ENCODE assay signal across 13 mouse cellular contexts in the genomic region with DNA sequence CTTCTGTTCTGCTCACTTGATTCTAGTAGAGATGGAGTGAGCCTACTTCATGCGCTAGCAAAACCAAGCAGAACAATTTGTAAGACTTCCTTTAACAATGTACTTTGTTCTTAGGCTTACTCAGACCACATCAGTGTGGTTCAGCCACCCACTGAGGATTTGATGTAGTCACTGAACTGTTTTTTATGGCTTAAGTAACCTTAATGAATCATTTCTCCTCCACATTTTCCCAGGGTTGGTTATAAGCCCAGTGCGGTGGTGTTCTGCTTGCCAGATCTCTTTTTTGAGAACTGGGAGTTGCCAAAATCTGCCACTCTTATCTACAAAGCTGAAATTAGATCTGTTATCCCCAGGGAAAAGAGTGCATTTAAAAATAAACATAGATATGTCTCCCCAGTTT. TPM values are rescaled to one million over a fixed set of nuclear protein-coding genes. Genes with fewer than 3 reads are reported as not detected.
DNase-seq lines count a peak whose midpoint lies in the region; ATAC-seq and TF ChIP-seq lines count a peak whose summit lies in the region.
"Had no signal": no experiment of that assay in that cellular context is flagged by ENCODE, and none has a peak within 500 bp of the region (broad histone marks: within the 10 kb centered on the region; RNA-seq: fewer than 3 reads in every experiment).

No protein-coding gene starts in this region.

- no peak for TF ChIP-seq CTCF in gastrocnemius, adult 2 months (IDR thresholded peaks at IDR 0.05)

- no peaks in the 10 kb centered on the region for H3K9me3 ChIP-seq in forebrain, embryonic 14.5 days (replicated peaks; ENCODE audit: control insufficient read depth, low read length)
- H3K9me3 ChIP-seq: liver, embryonic 12.5 days had no signal

- H3K27me3 ChIP-seq in forebrain, embryonic 14.5 days (replicated peaks; ENCODE audit: control insufficient read depth, insufficient read depth, low read length), result no peaks in the 10 kb centered on the region
- H3K27me3 ChIP-seq: liver, embryonic 12.5 days had no signal

- no peak overlapping the region for H3K4me2 ChIP-seq in forebrain, embryonic 14.5 days (ENCODE audit: low read length)
- H3K4me2 ChIP-seq: liver, embryonic 12.5 days had no signal

- H3K9ac ChIP-seq in forebrain, embryonic 14.5 days (ENCODE audit: low read length), result no peak overlapping the region
- H3K9ac ChIP-seq: liver, embryonic 12.5 days had no signal

- H3K4me1 ChIP-seq in forebrain, embryonic 14.5 days (ENCODE audit: control insufficient read depth, insufficient read depth, low read length), result no peaks in the 10 kb centered on the region
- H3K4me1 ChIP-seq: liver, embryonic 12.5 days had no signal

- 85% methylated on average over 2 of the region's 2 CpGs for WGBS in forebrain, embryonic 14.5 days

- H3K36me3 ChIP-seq in forebrain, embryonic 14.5 days (ENCODE audit: control insufficient read depth, insufficient read depth, low read length), result peaks cover 70% of the 10 kb centered on the region

- H3K27ac ChIP-seq in gastrocnemius, adult 2 months, result 0 out of 2 replicates have a peak overlapping the region, but pooled peaks have one; percentile 3
- no peak overlapping the region for H3K27ac ChIP-seq in forebrain, embryonic 14.5 days (ENCODE audit: low read depth, low read length)
- H3K27ac ChIP-seq: liver, embryonic 12.5 days had no signal

- no peak for DNase-seq in gastrocnemius, adult 2 months
- no peak for DNase-seq in gastrocnemius, adult 8-10 months (ENCODE audit: low spot score in 2 of 2)
- DNase-seq in layer of hippocampus, adult 9-11 months, result peak; percentile 39
- no peak for DNase-seq in layer of hippocampus, postnatal 10 days (ENCODE audit: low spot score in 2 of 2)
- DNase-seq in Muller cell, postnatal 12 days (ENCODE audit: inconsistent ontology term), result peak; percentile 66
- peak; percentile 34 for DNase-seq in gonadal fat pad, adult 2 months (ENCODE audit: low read depth)
- no peak for DNase-seq in spleen, postnatal 10 days (ENCODE audit: low spot score in 2 of 2)
- DNase-seq in forebrain, embryonic 14.5 days (ENCODE audit: low spot score), result no peak
- DNase-seq: gastrocnemius, postnatal 36 days had no signal

- no peak overlapping the region for H3K4me3 ChIP-seq in gastrocnemius, adult 2 months
- H3K4me3 ChIP-seq in forebrain, embryonic 14.5 days (ENCODE audit: low read depth, low read length), result no peak overlapping the region
- H3K4me3 ChIP-seq: erythroblast, embryonic 14.5 days; liver, embryonic 12.5 days had no signal

- intact Hi-C loops in gastrocnemius, adult 2 months (cut with DNase I), result loop anchor here (10.0 kb wide), 1 partner anchor 159 kb away; no protein-coding TSS in a partner anchor

- no peak for ATAC-seq in forebrain, embryonic 14.5 days
- ATAC-seq: liver, embryonic 12.5 days had no signal

RNA-seq across cellular contexts. Expression of gene Blmh, which starts 28.9 kb away (rescaled TPM):
- 10 to 100 TPM; 27.2 to 35.2 TPM for total RNA-seq in gastrocnemius, adult 2 months (2021)
- total RNA-seq in gastrocnemius, adult 8-10 months (2022), result 10 to 100 TPM; 22.9 to 25.4 (median 24.0) TPM
- total RNA-seq in layer of hippocampus, postnatal 10 days (2021), result 10 to 100 TPM; 85.0 to 91.7 TPM
- 18.8 and 19.5 TPM in 2 replicates for polyA plus RNA-seq in gonadal fat pad, adult 2 months (2012; rRNA removed)
- 110 and 119 TPM in 2 replicates for polyA plus RNA-seq in forebrain, embryonic 14.5 days (2014; fragmentation: Nextera tagmentation; extraction: Ambion mirVana)

RNA-seq across cellular contexts. Expression of gene Slc6a4, which starts 44.9 kb away (rescaled TPM):
- under 1 TPM; 0.17 to 0.20 TPM for total RNA-seq in gastrocnemius, adult 2 months (2021)
- under 1 TPM; 0.15 to 0.44 (median 0.20) TPM for total RNA-seq in gastrocnemius, adult 8-10 months (2022)
- total RNA-seq in layer of hippocampus, postnatal 10 days (2021), result under 1 TPM in 1 of 2 experiments, not detected in 1; 0.53 TPM
- 1.4 and 1.8 TPM in 2 replicates for polyA plus RNA-seq in gonadal fat pad, adult 2 months (2012; rRNA removed)
- polyA plus RNA-seq in forebrain, embryonic 14.5 days (2014; fragmentation: Nextera tagmentation; extraction: Ambion mirVana), result 0.10 and 0.46 TPM in 2 replicates
- total RNA-seq: layer of hippocampus, adult 18-20 months had no signal
- polyA plus RNA-seq: erythroblast, embryonic 14.5 days had no signal

RNA-seq across cellular contexts. Expression of gene Tmigd1, which starts 51.6 kb away (rescaled TPM):
- total RNA-seq in gastrocnemius, adult 2 months (2021), result under 1 TPM in 1 of 2 experiments, not detected in 1; 0.26 TPM
- not detected for total RNA-seq in gastrocnemius, adult 8-10 months (2022)
- not detected for total RNA-seq in layer of hippocampus, postnatal 10 days (2021)
- 0.39 and 0.62 TPM in 2 replicates for polyA plus RNA-seq in gonadal fat pad, adult 2 months (2012; rRNA removed)
- not detected in 2 replicates for polyA plus RNA-seq in forebrain, embryonic 14.5 days (2014; fragmentation: Nextera tagmentation; extraction: Ambion mirVana)
- total RNA-seq: layer of hippocampus, adult 18-20 months had no signal
- polyA plus RNA-seq: cortical plate, adult 2 months; erythroblast, embryonic 14.5 days; liver, embryonic 12.5 days had no signal

Comparison
In these comparisons a context has a peak if more than half of its experiments do, and no peak if none do; other contexts are left out.
1. DNase-seq: peak in layer of hippocampus, adult 9-11 months (single experiment), Muller cell, postnatal 12 days (single experiment) and gonadal fat pad, adult 2 months (single experiment); none in gastrocnemius, adult 2 months (single experiment), gastrocnemius, adult 8-10 months (0 of 2), layer of hippocampus, postnatal 10 days (0 of 2), spleen, postnatal 10 days (0 of 2) and forebrain, embryonic 14.5 days (single experiment).